Mouse (Mus musculus) gonadal fat pad, adult 2 months (tissue): ENCODE results near the gene Ranbp3l. TPM values are rescaled to one million over a fixed set of nuclear protein-coding genes. Genes with fewer than 3 reads are reported as not detected.

Experiments
- DNase-seq: peaks from one replicate; pipeline ENCODE4 v3.0.0-alpha.2; 2012; ENCODE audit warnings: low read depth
- polyA plus RNA-seq: library from polyadenylated mRNA; depleted of rRNA; stranded (reverse); fragments of >200 nt; gene quantifications from 2 replicates; pipeline ENCODE4 v1.2.3, GENCODE M21; 2012; rRNA removed

The Ranbp3l gene
- polyA plus RNA-seq, 1 experiment, result 0.81 TPM

DNA sequence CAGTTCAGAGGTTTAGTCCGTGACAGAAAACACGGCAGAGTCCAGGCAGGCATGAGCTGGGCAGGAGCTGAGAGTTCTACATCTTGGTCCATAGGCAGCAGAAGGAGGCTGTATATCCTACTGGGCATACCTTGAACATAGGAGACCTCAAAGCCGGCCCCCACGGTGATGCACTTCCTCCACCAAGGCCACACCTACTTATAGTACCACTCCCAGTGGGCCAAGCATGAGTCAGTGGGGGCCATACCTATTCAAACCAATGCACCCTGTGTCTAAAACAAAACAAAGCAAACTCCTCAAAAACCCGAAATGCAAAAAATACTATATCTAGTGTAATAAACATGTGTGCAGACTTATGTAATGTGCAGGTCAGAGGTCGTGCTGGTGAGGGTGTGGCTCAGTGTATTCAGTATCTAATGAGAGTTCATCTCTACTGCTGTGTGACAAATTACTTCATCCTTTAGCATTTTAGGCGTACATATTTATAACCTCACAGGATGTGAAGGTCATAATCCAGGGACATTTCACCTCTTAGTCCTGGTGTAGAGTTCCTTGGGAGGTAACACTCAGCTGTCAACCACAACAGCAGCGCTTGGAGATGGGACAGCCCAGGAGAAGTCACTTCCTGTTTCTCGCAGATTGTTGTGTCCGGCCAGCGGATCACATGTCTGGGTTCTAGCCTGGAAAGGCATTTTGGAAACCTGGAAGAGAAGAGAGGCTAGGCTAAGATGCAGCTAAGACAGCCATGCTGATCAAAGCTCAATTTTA lies 126.0 kb downstream of the Ranbp3l start:
- no peak for DNase-seq

- no peak for DNase-seq
Measured at GRCm38 (mm10) chr15:9094366-9094750, 126.6 kb downstream of the Ranbp3l start.

DNA sequence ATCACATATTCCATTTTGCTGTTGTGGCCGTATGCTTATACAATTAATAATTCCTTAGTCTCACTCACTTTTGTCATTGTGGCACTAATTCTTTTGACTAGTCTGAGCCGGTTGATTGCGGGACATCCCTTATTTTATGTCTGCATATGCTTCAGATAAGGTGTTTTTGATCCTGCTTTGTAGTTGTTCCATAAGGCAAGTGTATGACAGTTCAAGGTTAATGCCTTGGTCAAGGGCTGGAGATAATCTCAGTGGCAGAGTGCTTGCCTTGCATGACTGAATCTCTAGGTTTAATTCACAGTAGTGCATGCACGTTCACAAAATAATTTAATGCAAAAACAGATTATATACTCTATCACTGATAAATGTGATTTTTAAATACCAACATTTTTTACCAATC lies 129.1 kb downstream of the Ranbp3l start:
- no peak for DNase-seq

DNA sequence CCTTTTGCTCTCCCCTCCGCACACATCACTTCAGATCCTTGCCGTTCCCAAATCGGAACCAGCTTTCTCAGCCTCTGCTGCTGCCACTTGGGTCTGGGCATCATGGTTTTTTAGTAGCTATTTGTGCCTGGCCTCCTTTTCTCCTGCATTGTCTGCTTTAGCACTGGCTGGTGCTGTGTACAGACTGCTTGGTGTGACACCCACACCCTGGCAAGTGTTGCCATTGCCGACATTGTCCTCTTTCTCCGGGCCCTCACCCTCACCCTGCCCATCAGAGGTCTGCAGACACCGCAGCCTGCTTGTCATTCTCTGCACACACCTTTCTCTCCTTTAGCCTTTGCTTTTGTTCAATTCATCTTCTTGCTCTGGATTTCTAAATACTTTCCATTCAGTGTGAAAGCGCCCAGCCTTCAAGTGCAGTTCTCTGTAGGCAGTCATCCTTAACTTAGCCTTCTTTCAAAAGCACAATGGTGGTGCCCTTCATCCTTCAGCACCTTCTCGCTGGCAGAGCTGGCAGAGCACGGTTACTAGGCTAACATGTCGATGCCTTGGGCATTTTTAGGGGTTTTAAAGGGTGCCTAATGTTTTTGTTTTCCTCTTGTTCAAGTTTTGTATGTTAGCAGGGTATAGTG lies 132.8 kb downstream of the Ranbp3l start:
- no peak for DNase-seq

DNA sequence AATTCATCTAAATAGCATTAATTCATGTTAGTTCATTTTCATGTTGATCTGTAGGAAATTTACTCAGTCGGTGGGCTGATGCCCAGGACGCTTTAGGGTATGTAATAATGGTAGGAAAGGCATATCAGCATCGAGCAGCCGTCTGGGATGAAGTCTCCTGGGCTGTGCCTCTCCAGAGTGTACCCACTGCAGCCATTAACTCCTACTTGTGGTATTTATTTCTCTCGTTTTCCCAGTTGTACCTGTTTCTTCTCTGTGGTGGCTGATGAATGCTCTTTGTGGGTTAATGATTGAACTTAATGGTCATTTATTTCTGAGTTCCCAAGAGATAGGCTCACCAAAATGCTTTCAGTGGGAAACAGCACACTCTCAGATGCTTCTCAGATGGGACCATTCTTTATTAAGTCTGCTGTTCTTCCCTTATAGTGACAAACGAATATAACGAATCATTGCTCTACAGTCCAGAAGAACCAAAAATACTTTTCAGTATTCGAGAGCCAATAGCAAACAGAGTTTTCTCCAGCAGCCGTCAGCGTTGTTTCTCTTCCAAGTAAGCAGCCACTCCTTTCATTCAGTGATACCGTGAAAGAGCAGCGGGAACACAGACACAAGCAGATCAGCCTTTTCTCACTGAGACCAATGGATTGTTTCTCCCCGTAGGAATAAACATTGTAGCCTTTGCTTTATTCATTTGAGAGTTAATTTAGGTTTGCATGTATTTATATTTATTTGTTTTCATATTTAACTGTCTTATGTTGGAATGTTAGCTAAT lies 138.7 kb downstream of the Ranbp3l start:
- no peak for DNase-seq

- no peak for DNase-seq
Measured at GRCm38 (mm10) chr15:9110526-9111347, 143.0 kb downstream of the Ranbp3l start.

DNA sequence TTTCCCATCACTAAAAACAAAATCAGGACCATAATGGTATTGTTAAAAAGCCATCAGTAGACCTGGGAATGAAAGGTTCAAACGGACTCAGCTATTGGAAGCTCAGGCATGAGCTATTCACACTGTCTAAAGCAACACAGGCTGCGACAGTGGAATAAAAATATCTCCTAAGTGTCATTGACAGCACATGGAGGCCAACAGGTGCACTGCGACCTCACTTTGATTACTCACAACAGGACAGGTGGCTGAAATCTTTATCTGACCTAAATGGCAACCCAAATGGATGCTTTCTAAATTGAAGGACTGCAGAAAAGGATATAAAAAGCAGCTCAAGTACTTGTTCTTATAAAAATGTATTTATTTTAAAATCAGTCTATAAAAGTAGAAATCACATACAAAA lies 143.9 kb downstream of the Ranbp3l start:
- DNase-seq, result no peak

DNA sequence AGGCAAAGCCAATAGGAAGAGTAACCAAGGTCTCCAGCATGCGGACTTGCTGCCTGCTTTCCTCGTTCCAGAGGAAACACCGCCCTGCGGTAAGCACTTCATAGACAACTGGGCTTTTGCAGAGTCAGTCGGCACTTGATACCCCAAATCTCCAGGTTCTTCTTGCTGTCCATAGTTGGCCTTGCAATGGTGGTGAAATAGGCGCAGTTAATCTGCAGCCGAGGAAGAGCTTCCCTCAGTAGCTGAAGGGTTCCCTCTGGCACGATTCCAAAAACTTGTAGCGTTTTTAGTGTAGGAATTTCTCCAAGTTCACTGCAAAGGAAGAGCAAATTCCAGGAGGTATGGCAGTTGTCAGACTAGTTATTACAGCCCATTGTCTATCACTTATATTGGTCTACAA lies 145.8 kb downstream of the Ranbp3l start:
- DNase-seq, result no peak

- DNase-seq, result no peak
Measured at GRCm38 (mm10) chr15:9114131-9114530, 146.4 kb downstream of the Ranbp3l start.

DNA sequence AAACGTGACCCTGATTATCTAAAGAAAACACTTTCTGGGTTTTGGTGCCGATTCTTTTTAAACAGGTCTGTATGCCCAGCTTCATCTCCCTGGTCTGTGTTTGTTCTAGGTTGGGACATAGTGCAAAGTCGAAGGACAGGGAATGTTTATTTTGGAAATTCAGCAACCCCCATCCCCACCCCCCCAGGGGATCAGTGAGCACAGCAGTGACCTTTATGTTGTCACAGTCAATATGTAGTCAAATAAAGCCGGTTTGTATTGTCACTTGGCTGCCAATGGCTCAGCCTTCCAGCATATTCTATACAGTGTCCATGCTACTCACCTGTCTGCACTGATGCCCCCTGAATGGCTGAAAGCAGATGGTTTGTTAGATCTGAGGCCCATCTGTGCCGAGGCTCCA lies 146.8 kb downstream of the Ranbp3l start:
- no peak for DNase-seq

Other genes with a start within 250 kb of the Ranbp3l start
- 25.0 and 32.1 TPM in 2 replicates for gene Nadk2, start 103.3 kb downstream of the Ranbp3l start, polyA plus RNA-seq
- 12.1 and 15.8 TPM in 2 replicates for gene Lmbrd2, start 172.6 kb downstream of the Ranbp3l start, polyA plus RNA-seq
- 1.3 and 3.1 TPM in 2 replicates for gene Skp2, start 187.5 kb downstream of the Ranbp3l start, polyA plus RNA-seq